Mouse (Mus musculus): ENCODE measurements around the gene Phf11a. TPM values are rescaled to one million over a fixed set of nuclear protein-coding genes. Genes with fewer than 3 reads are reported as not detected.
"Not testable (repeated sequence)": the region's sequence is repeated elsewhere in the genome, so short reads cannot be mapped to it uniquely, and the experiment has no call there.

The Phf11a gene
- not detected in 2 replicates for polyA plus RNA-seq (2015; fragmentation: Nextera tagmentation; extraction: Ambion mirVana)

- not testable (repeated sequence) for H3K36me3 ChIP-seq (ENCODE audit: control insufficient read depth, insufficient read depth, low read length); H3K27ac ChIP-seq (ENCODE audit: low read length); H3K4me1 ChIP-seq (replicated peaks; ENCODE audit: control insufficient read depth, insufficient read depth, low read length); H3K27me3 ChIP-seq (ENCODE audit: control insufficient read depth, insufficient read depth, low read depth, low read length); H3K4me2 ChIP-seq (ENCODE audit: low read depth, low read length); H3K9ac ChIP-seq (ENCODE audit: low read length); H3K9me3 ChIP-seq (ENCODE audit: control insufficient read depth, low read length); ATAC-seq (ENCODE audit: low read depth); H3K4me3 ChIP-seq (ENCODE audit: low read length)
- 57% methylated on average over 1 of the region's 1 CpGs for WGBS
Observed at GRCm38 (mm10) chr14:59297391-59297790, at the start of gene Phf11a. TSS of gene Phf11a (minus strand) at chr14:59297522.

GRCm38 (mm10) chr14:59341189-59341588 lies 43.9 kb upstream of the Phf11a start, which contains the start of gene Phf11b:
TSS of gene Phf11b (minus strand) at chr14:59341351.
- H3K27ac ChIP-seq (ENCODE audit: low read length); H3K27me3 ChIP-seq (ENCODE audit: control insufficient read depth, insufficient read depth, low read depth, low read length); H3K4me3 ChIP-seq (ENCODE audit: low read length): not testable (repeated sequence)

GRCm38 (mm10) chr14:59339541-59339940 lies 42.2 kb upstream of the Phf11a start:
- no peaks in the 10 kb centered on the region for H3K27me3 ChIP-seq (ENCODE audit: control insufficient read depth, insufficient read depth, low read depth, low read length)
- no peak overlapping the region for H3K4me3 ChIP-seq (ENCODE audit: low read length)
- no peak for ATAC-seq (ENCODE audit: low read depth)
- H3K9ac ChIP-seq (ENCODE audit: low read length): no peak overlapping the region
- H3K4me1 ChIP-seq (replicated peaks; ENCODE audit: control insufficient read depth, insufficient read depth, low read length): no peaks in the 10 kb centered on the region
- H3K4me2 ChIP-seq (ENCODE audit: low read depth, low read length): no peak overlapping the region
- no peaks in the 10 kb centered on the region for H3K36me3 ChIP-seq (ENCODE audit: control insufficient read depth, insufficient read depth, low read length)
- no peak overlapping the region for H3K27ac ChIP-seq (ENCODE audit: low read length)
- 88% methylated on average over 1 of the region's 1 CpGs for WGBS
- H3K9me3 ChIP-seq (ENCODE audit: control insufficient read depth, low read length): no peaks in the 10 kb centered on the region

More at GRCm38 (mm10) chr14:59341189-59341588, 43.9 kb upstream of the Phf11a start, which contains the start of gene Phf11b:
- not testable (repeated sequence) for H3K4me2 ChIP-seq (ENCODE audit: low read depth, low read length); ATAC-seq (ENCODE audit: low read depth); H3K9ac ChIP-seq (ENCODE audit: low read length); H3K4me1 ChIP-seq (replicated peaks; ENCODE audit: control insufficient read depth, insufficient read depth, low read length); H3K9me3 ChIP-seq (ENCODE audit: control insufficient read depth, low read length); H3K36me3 ChIP-seq (ENCODE audit: control insufficient read depth, insufficient read depth, low read length)
- 70% methylated on average over 1 of the region's 1 CpGs for WGBS

DNA sequence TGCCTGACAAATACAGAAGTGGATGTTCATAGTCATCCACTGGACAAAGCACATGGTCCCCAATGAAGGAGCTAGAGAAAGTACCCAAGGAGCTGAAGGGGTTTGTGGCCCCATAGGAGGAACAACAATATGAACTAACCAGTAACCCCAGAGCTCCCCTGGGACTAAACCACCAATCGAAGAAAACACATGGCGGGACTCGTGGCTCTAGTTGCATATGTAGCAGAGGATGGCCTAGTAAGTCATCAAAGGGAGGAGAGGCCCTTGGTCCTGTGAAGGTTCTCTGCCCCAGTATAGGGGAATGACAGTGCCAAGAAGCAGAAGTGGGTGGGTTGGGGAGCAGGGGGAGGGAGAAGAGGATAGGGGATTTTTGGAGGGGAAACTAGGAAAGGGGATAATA lies 38.7 kb upstream of the Phf11a start:
- not testable (repeated sequence) for H3K36me3 ChIP-seq (ENCODE audit: control insufficient read depth, insufficient read depth, low read length); H3K9ac ChIP-seq (ENCODE audit: low read length); H3K27me3 ChIP-seq (ENCODE audit: control insufficient read depth, insufficient read depth, low read depth, low read length); H3K9me3 ChIP-seq (ENCODE audit: control insufficient read depth, low read length); H3K27ac ChIP-seq (ENCODE audit: low read length); ATAC-seq (ENCODE audit: low read depth); H3K4me3 ChIP-seq (ENCODE audit: low read length); H3K4me2 ChIP-seq (ENCODE audit: low read depth, low read length); H3K4me1 ChIP-seq (replicated peaks; ENCODE audit: control insufficient read depth, insufficient read depth, low read length)
- 80% methylated on average over 3 of the region's 3 CpGs for WGBS

- not testable (repeated sequence) for H3K9ac ChIP-seq (ENCODE audit: low read length); H3K9me3 ChIP-seq (ENCODE audit: control insufficient read depth, low read length); H3K4me1 ChIP-seq (replicated peaks; ENCODE audit: control insufficient read depth, insufficient read depth, low read length); H3K27ac ChIP-seq (ENCODE audit: low read length); H3K4me3 ChIP-seq (ENCODE audit: low read length); H3K4me2 ChIP-seq (ENCODE audit: low read depth, low read length); ATAC-seq (ENCODE audit: low read depth); H3K27me3 ChIP-seq (ENCODE audit: control insufficient read depth, insufficient read depth, low read depth, low read length); H3K36me3 ChIP-seq (ENCODE audit: control insufficient read depth, insufficient read depth, low read length)
- 26% methylated on average over 3 of the region's 3 CpGs for WGBS
Observed at GRCm38 (mm10) chr14:59330499-59330898, 33.2 kb upstream of the Phf11a start.

DNA sequence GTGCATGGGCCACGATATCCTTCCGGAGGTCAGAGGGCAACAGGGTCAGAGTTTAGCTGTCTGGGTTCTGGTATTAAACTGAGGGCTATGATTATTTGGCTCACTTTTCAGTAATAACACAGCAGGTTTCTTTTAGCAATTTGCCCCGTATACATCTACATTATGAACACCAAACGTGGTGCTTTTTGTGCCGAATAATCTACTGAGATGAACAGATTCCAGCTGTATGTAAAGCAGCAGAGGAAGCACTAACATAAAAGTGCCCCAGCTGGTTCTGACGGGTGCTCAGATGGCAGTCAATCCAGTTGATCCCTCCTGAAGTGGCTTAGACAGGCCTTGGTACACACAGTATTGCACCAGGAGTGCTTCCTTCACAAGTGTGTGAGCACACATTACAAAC lies 22.6 kb upstream of the Phf11a start:
- WGBS: 58% methylated on average over 6 of the region's 6 CpGs
- H3K27ac ChIP-seq (ENCODE audit: low read length); H3K4me2 ChIP-seq (ENCODE audit: low read depth, low read length); H3K4me3 ChIP-seq (ENCODE audit: low read length); H3K4me1 ChIP-seq (replicated peaks; ENCODE audit: control insufficient read depth, insufficient read depth, low read length); H3K9me3 ChIP-seq (ENCODE audit: control insufficient read depth, low read length); ATAC-seq (ENCODE audit: low read depth); H3K9ac ChIP-seq (ENCODE audit: low read length); H3K36me3 ChIP-seq (ENCODE audit: control insufficient read depth, insufficient read depth, low read length); H3K27me3 ChIP-seq (ENCODE audit: control insufficient read depth, insufficient read depth, low read depth, low read length): not testable (repeated sequence)

DNA sequence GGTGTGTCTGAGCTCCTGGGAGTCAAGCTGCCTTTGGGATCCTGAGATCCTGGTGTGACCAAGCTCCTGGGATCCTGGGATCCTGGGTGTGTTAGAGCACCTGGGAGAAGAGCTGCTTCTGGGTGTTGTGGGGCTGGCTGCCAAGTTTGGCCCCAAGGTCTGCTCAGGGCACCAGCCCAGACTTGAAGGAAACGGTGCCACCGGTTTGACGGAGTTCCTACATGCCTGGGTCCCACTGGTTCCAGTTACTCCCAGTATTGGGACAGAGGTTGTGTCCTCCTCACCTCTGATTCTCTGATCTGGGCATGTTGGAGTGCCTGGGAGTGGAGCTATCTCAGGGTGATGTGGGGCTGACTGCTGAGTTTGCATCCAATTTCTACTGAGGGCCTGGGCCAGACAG lies 21.7 kb upstream of the Phf11a start:
- not testable (repeated sequence) for H3K36me3 ChIP-seq (ENCODE audit: control insufficient read depth, insufficient read depth, low read length); ATAC-seq (ENCODE audit: low read depth); H3K9me3 ChIP-seq (ENCODE audit: control insufficient read depth, low read length); H3K4me3 ChIP-seq (ENCODE audit: low read length); H3K27ac ChIP-seq (ENCODE audit: low read length); H3K27me3 ChIP-seq (ENCODE audit: control insufficient read depth, insufficient read depth, low read depth, low read length); H3K9ac ChIP-seq (ENCODE audit: low read length); H3K4me2 ChIP-seq (ENCODE audit: low read depth, low read length); H3K4me1 ChIP-seq (replicated peaks; ENCODE audit: control insufficient read depth, insufficient read depth, low read length)
- WGBS: 89% methylated on average over 3 of the region's 3 CpGs

- not testable (repeated sequence) for H3K4me3 ChIP-seq (ENCODE audit: low read length); H3K27ac ChIP-seq (ENCODE audit: low read length); H3K9ac ChIP-seq (ENCODE audit: low read length); H3K36me3 ChIP-seq (ENCODE audit: control insufficient read depth, insufficient read depth, low read length); H3K4me2 ChIP-seq (ENCODE audit: low read depth, low read length); H3K27me3 ChIP-seq (ENCODE audit: control insufficient read depth, insufficient read depth, low read depth, low read length); ATAC-seq (ENCODE audit: low read depth); H3K4me1 ChIP-seq (replicated peaks; ENCODE audit: control insufficient read depth, insufficient read depth, low read length); H3K9me3 ChIP-seq (ENCODE audit: control insufficient read depth, low read length)
Observed at GRCm38 (mm10) chr14:59291769-59292168, 5.6 kb downstream of the Phf11a start.

DNA sequence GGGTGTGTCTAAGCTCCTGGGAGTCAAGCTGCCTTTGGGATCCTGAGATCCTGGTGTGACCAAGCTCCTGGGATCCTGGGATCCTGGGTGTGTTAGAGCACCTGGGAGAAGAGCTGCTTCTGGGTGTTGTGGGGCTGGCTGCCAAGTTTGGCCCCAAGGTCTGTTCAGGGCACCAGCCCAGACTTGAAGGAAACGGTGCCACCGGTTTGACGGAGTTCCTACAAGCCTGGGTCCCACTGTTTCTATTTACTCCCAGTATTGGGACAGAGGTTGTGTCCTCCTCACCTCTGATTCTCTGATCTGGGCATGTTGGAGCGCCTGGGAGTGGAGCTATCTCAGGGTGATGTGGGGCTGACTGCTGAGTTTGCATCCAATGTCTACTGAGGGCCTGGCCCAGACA lies 22.4 kb downstream of the Phf11a start:
- not testable (repeated sequence) for H3K27me3 ChIP-seq (ENCODE audit: control insufficient read depth, insufficient read depth, low read depth, low read length); H3K27ac ChIP-seq (ENCODE audit: low read length); ATAC-seq (ENCODE audit: low read depth); H3K9me3 ChIP-seq (ENCODE audit: control insufficient read depth, low read length); H3K36me3 ChIP-seq (ENCODE audit: control insufficient read depth, insufficient read depth, low read length); H3K9ac ChIP-seq (ENCODE audit: low read length); H3K4me1 ChIP-seq (replicated peaks; ENCODE audit: control insufficient read depth, insufficient read depth, low read length); H3K4me3 ChIP-seq (ENCODE audit: low read length); H3K4me2 ChIP-seq (ENCODE audit: low read depth, low read length)
- 78% methylated on average over 4 of the region's 4 CpGs for WGBS

GRCm38 (mm10) chr14:59260056-59260455 lies 37.3 kb downstream of the Phf11a start, which contains the start of gene Gm6904:
TSS of gene Gm6904 (minus strand) at chr14:59260216.
- Histone ChIP-seq H3K4me3 (ENCODE audit: low read length) (no peak within 1 kb of the TSS), H3K9me3 (ENCODE audit: control insufficient read depth, low read length) (no peaks in the 10 kb centered on the region), H3K36me3 (ENCODE audit: control insufficient read depth, insufficient read depth, low read length) (no peaks in the 10 kb centered on the region), H3K4me2 (ENCODE audit: low read depth, low read length) (no peak within 1 kb of the TSS), H3K4me1 (replicated peaks; ENCODE audit: control insufficient read depth, insufficient read depth, low read length) (0 out of 2 replicates have a peak, but pooled peaks cover 2% of the 10 kb centered on the region), H3K27me3 (ENCODE audit: control insufficient read depth, insufficient read depth, low read depth, low read length) (no peaks in the 10 kb centered on the region), H3K9ac (ENCODE audit: low read length) (no peak within 1 kb of the TSS), H3K27ac (ENCODE audit: low read length) (no peak within 1 kb of the TSS)
- WGBS: 34% methylated on average over 3 of the region's 3 CpGs
- ATAC-seq (ENCODE audit: low read depth): peak; percentile 59; the same call in 1 of the 2 replicates
